Mouse (Mus musculus): ENCODE measurements around the gene Prr22. TPM values are rescaled to one million over a fixed set of nuclear protein-coding genes. Genes with fewer than 3 reads are reported as not detected.

The Prr22 gene
- polyA plus RNA-seq, 1 experiment, result 4.1 TPM

DNA sequence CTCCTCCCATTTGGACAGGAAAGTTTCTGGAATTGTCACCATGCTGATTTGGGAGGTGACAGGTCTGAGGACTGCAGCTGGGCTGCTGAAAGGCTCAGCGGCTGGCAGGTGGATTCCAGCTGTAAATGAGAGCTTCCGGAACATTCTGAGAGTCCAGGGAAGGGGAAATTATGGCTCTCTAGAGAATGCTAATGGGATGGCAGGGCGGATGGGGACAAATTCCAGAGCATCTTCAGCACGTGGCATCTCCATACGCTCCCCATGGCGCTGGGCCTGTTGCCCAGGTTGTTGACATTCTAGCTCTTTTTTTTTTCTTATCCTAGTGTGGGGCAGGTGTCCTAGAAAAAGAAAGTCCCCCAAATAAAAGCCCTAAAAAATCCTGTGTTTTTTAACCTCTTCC, 40.9 kb upstream of the Prr22 start:
- H3K36me3 ChIP-seq (ENCODE audit: control insufficient read depth, insufficient read depth, low read length), result no peaks in the 10 kb centered on the region
- TF ChIP-seq CTCF (IDR thresholded peaks at IDR 0.05; ENCODE audit: borderline replicate concordance, control insufficient read depth, extremely low read depth, insufficient read depth, low read length, poor library complexity) (no peak), POLR2A (IDR thresholded peaks at IDR 0.05; ENCODE audit: control insufficient read depth, extremely low read depth, insufficient read depth, low read length, poor library complexity) (no peak)
- no peak overlapping the region; the same call in 1 of the 2 replicates for H3K27ac ChIP-seq (ENCODE audit: control insufficient read depth, insufficient read depth, low read length)
- H3K4me3 ChIP-seq (ENCODE audit: control insufficient read depth, insufficient read depth, low read length), result no peak overlapping the region
- 79% methylated on average over 6 of the region's 6 CpGs for WGBS
- H3K27me3 ChIP-seq (ENCODE audit: control insufficient read depth, insufficient read depth, low read length), result no peaks in the 10 kb centered on the region
- peaks cover 7% of the 10 kb centered on the region; the same call in 1 of the 2 replicates for H3K4me1 ChIP-seq (replicated peaks; ENCODE audit: control insufficient read depth, insufficient read depth, low read length)
- DNase-seq, result no peak

DNA sequence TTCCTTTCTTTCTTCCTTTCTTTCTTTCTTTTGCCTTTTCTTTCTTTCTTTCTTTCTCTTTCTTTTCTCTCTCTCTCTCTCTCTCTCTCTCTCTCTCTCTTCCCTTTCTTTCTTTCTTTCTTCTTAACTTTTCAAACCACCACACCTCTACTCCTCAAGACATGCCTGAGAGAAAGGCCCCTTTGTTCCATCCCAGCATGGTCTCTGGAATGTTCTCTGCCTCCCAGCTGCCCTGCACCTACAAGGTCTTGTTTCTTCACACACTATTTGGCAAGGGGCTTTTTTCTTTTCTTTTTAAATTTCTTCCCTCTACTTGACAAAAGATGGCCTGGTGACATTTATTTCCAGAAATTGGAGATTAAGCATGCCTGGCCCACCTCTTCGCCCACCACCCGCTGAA, 40.4 kb upstream of the Prr22 start:
- DNase-seq, result no peak
- no peaks in the 10 kb centered on the region for H3K27me3 ChIP-seq (ENCODE audit: control insufficient read depth, insufficient read depth, low read length)
- TF ChIP-seq CTCF (IDR thresholded peaks at IDR 0.05; ENCODE audit: borderline replicate concordance, control insufficient read depth, extremely low read depth, insufficient read depth, low read length, poor library complexity) (no peak), POLR2A (IDR thresholded peaks at IDR 0.05; ENCODE audit: control insufficient read depth, extremely low read depth, insufficient read depth, low read length, poor library complexity) (no peak)
- H3K4me1 ChIP-seq (replicated peaks; ENCODE audit: control insufficient read depth, insufficient read depth, low read length), result peaks cover 7% of the 10 kb centered on the region; the same call in 1 of the 2 replicates
- H3K27ac ChIP-seq (ENCODE audit: control insufficient read depth, insufficient read depth, low read length), result no peak overlapping the region
- no peak overlapping the region for H3K4me3 ChIP-seq (ENCODE audit: control insufficient read depth, insufficient read depth, low read length)
- 91% methylated on average over 2 of the region's 2 CpGs for WGBS
- no peaks in the 10 kb centered on the region for H3K36me3 ChIP-seq (ENCODE audit: control insufficient read depth, insufficient read depth, low read length)

DNA sequence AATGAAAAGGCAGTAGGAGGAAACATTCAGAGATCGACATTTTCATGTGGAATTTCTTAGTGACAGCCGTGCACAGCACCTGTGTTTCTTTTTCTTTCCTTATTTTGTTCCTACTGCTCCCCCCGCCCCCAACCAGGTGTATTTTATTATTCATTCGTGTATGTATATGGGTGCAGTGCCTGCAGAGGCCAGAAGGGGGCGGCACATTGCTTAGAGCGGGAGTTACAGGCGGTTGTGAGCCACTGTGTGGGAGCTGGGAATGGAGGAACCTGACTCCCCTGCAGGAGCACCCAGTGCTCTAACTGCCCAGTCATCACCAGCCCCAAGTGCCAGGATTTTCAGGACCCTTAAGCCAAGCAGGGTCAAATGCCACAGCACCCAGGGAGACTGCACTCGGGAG, 33.5 kb upstream of the Prr22 start:
- peak; percentile 39 for DNase-seq
- H3K36me3 ChIP-seq (ENCODE audit: control insufficient read depth, insufficient read depth, low read length), result no peaks in the 10 kb centered on the region
- H3K4me1 ChIP-seq (replicated peaks; ENCODE audit: control insufficient read depth, insufficient read depth, low read length), result no peaks in the 10 kb centered on the region
- H3K27me3 ChIP-seq (ENCODE audit: control insufficient read depth, insufficient read depth, low read length), result no peaks in the 10 kb centered on the region
- no peak overlapping the region for H3K27ac ChIP-seq (ENCODE audit: control insufficient read depth, insufficient read depth, low read length)
- TF ChIP-seq POLR2A (IDR thresholded peaks at IDR 0.05; ENCODE audit: control insufficient read depth, extremely low read depth, insufficient read depth, low read length, poor library complexity) (no peak), CTCF (IDR thresholded peaks at IDR 0.05; ENCODE audit: borderline replicate concordance, control insufficient read depth, extremely low read depth, insufficient read depth, low read length, poor library complexity) (peak; percentile 79; the same call in 1 of the 2 replicates)
- no peak overlapping the region for H3K4me3 ChIP-seq (ENCODE audit: control insufficient read depth, insufficient read depth, low read length)
- 51% methylated on average over 8 of the region's 8 CpGs for WGBS

DNA sequence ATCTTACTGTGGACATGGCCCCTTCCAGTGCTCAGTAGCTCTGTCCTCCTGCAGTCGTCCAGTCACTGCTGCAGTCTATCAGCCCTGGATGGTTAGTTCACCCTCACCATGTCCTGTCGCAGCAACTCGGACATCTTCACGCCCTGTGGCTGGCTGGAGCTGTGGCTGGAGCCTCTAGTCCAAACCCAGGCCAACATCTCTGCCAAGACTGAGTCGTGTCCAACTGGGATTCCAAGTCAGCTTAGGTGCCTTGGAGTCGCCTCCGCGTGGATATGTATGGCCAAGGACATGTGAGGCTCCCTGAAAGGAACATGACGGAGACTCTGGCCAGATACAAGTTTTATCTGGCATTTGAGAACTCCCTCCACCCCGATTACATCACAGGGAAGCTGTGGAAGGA, 31.8 kb upstream of the Prr22 start:
- Histone ChIP-seq H3K4me1 (replicated peaks; ENCODE audit: control insufficient read depth, insufficient read depth, low read length) (no peaks in the 10 kb centered on the region), H3K27ac (ENCODE audit: control insufficient read depth, insufficient read depth, low read length) (no peak overlapping the region), H3K4me3 (ENCODE audit: control insufficient read depth, insufficient read depth, low read length) (no peak overlapping the region), H3K27me3 (ENCODE audit: control insufficient read depth, insufficient read depth, low read length) (no peaks in the 10 kb centered on the region), H3K36me3 (ENCODE audit: control insufficient read depth, insufficient read depth, low read length) (no peaks in the 10 kb centered on the region)
- 88% methylated on average over 10 of the region's 10 CpGs for WGBS
- no peak for TF ChIP-seq CTCF (IDR thresholded peaks at IDR 0.05; ENCODE audit: borderline replicate concordance, control insufficient read depth, extremely low read depth, insufficient read depth, low read length, poor library complexity)
- no peak for TF ChIP-seq POLR2A (IDR thresholded peaks at IDR 0.05; ENCODE audit: control insufficient read depth, extremely low read depth, insufficient read depth, low read length, poor library complexity)
- DNase-seq, result no peak

DNA sequence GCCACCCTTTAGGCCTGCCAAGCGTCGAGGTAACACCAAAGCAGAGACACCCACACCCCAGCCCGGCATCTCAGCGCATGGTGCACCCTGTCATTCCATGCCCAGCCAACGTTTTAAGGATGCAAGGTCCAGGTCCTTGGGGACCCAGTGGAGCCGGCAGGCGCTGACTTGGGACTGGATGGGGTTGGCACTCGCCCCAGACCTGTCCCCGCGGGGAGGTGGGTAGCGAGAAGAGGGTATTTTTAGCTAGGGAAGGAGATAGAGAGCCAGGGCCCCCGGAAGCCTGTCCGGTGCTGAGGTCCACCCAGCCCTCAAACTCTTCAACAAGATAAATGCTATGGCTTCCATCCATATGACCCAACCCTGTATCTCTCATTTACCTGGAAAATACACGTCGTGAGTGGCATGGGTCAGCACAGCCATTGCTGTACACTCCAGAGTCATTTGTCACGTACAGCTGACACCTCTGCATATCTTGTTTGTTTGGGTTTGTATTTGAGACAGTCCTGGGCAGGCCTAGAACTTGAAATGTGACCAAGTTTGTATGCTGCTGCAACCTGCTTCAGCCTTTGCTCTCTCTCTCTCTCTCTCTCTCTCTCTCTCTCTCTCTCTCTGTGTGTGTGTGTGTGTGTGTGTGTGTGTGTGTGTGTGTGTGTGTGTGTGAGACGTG, 29.8 kb upstream of the Prr22 start:
- Histone ChIP-seq H3K27ac (ENCODE audit: control insufficient read depth, insufficient read depth, low read length) (no peak overlapping the region), H3K4me1 (replicated peaks; ENCODE audit: control insufficient read depth, insufficient read depth, low read length) (0 out of 2 replicates have a peak, but pooled peaks cover 2% of the 10 kb centered on the region), H3K36me3 (ENCODE audit: control insufficient read depth, insufficient read depth, low read length) (no peaks in the 10 kb centered on the region), H3K4me3 (ENCODE audit: control insufficient read depth, insufficient read depth, low read length) (no peak overlapping the region), H3K27me3 (ENCODE audit: control insufficient read depth, insufficient read depth, low read length) (no peaks in the 10 kb centered on the region)
- 90% methylated on average over 17 of the region's 17 CpGs for WGBS
- TF ChIP-seq POLR2A (IDR thresholded peaks at IDR 0.05; ENCODE audit: control insufficient read depth, extremely low read depth, insufficient read depth, low read length, poor library complexity) (no peak), CTCF (IDR thresholded peaks at IDR 0.05; ENCODE audit: borderline replicate concordance, control insufficient read depth, extremely low read depth, insufficient read depth, low read length, poor library complexity) (no peak)
- no peak for DNase-seq

DNA sequence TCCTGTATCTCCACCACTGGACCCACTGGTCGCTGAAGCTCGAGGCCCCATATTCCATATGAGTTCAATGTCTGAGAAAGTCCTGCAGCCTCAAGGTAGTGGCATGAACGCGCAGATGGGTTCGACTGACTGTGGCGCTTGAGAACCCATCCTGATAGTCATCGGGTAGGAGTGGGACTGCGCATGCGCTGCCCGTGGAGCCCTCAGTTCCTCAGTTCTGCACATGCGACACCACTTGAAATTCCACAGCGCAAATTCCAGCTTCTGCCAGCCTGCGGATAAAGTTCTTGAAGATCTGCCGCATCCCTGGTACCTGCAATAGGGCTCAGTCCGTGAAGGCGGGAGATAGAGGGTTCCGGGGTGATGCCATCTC, 29.3 kb upstream of the Prr22 start:
- Histone ChIP-seq H3K4me1 (replicated peaks; ENCODE audit: control insufficient read depth, insufficient read depth, low read length) (0 out of 2 replicates have a peak, but pooled peaks cover 2% of the 10 kb centered on the region), H3K36me3 (ENCODE audit: control insufficient read depth, insufficient read depth, low read length) (no peaks in the 10 kb centered on the region), H3K27ac (ENCODE audit: control insufficient read depth, insufficient read depth, low read length) (no peak overlapping the region), H3K4me3 (ENCODE audit: control insufficient read depth, insufficient read depth, low read length) (no peak overlapping the region), H3K27me3 (ENCODE audit: control insufficient read depth, insufficient read depth, low read length) (no peaks in the 10 kb centered on the region)
- no peak for DNase-seq
- 92% methylated on average over 17 of the region's 17 CpGs for WGBS
- TF ChIP-seq CTCF (IDR thresholded peaks at IDR 0.05; ENCODE audit: borderline replicate concordance, control insufficient read depth, extremely low read depth, insufficient read depth, low read length, poor library complexity) (no peak), POLR2A (IDR thresholded peaks at IDR 0.05; ENCODE audit: control insufficient read depth, extremely low read depth, insufficient read depth, low read length, poor library complexity) (no peak)
